Mouse (Mus musculus) limb, embryonic 14.5 days (tissue): ENCODE results near the gene Fam24a. TPM values are rescaled to one million over a fixed set of nuclear protein-coding genes. Genes with fewer than 3 reads are reported as not detected.

Source experiments
- ATAC-seq: fragments of 200-750 bp; cut with Nextera tagmentation; 2 replicates; pipeline ENCODE4 v1.8.0; 2017; ENCODE audit warnings: low read depth, moderate number of reproducible peaks, moderate TSS enrichment; ENCODE audit not compliant: low FRiP score
- DNase-seq: peaks from one replicate; pipeline ENCODE4 v3.0.0-alpha.2; 2015; ENCODE audit warnings: low spot score
- H3K27ac ChIP-seq: fragments of 300-500 bp; sonication (generic); replicated peaks from 2 replicates; pipeline ENCODE4 v1.5.1; 2014; ENCODE audit warnings: low read depth, mild to moderate bottlenecking, low read length, moderate library complexity, mixed read lengths
- H3K27me3 ChIP-seq: fragments of 300-500 bp; sonication (generic); 2 replicates; pipeline ENCODE4 v1.6.1; 2014; ENCODE audit warnings: low read length, mixed read lengths; ENCODE audit not compliant: control insufficient read depth, insufficient read depth
- H3K36me3 ChIP-seq: fragments of 300-500 bp; sonication (generic); 2 replicates; pipeline ENCODE4 v1.6.1; 2014; ENCODE audit warnings: mild to moderate bottlenecking, low read length, moderate library complexity, mixed read lengths; ENCODE audit not compliant: control insufficient read depth, insufficient read depth
- H3K4me1 ChIP-seq: fragments of 300-500 bp; sonication (generic); 2 replicates; pipeline ENCODE4 v1.6.1; 2014; ENCODE audit warnings: antibody characterized with exemption, low read length, mixed read lengths; ENCODE audit not compliant: control insufficient read depth, insufficient read depth
- H3K4me2 ChIP-seq: fragments of 300-500 bp; sonication (generic); replicated peaks from 2 replicates; pipeline ENCODE4 v1.6.1; 2014; ENCODE audit warnings: low read depth, mild to moderate bottlenecking, low read length, moderate library complexity; ENCODE audit not compliant: severe bottlenecking
- H3K4me3 ChIP-seq: fragments of 300-500 bp; sonication (generic); replicated peaks from 2 replicates; pipeline ENCODE4 v1.5.1; 2014; ENCODE audit warnings: low read length
- H3K9ac ChIP-seq: fragments of 300-500 bp; sonication (generic); 2 replicates; pipeline ENCODE4 v1.6.1; 2014; ENCODE audit warnings: mild to moderate bottlenecking, low read depth, low read length, moderate library complexity; ENCODE audit not compliant: severe bottlenecking
- H3K9me3 ChIP-seq: fragments of 300-500 bp; sonication (generic); 2 replicates; pipeline ENCODE4 v1.6.1; 2016; ENCODE audit warnings: low read length; ENCODE audit not compliant: control insufficient read depth
- POLR2A ChIP-seq: fragments of 200-500 bp; IDR thresholded peaks from 2 replicates; pipeline ENCODE4 v1.8.0; 2012; ENCODE audit warnings: inconsistent platforms, mild to moderate bottlenecking, moderate library complexity, borderline replicate concordance; ENCODE audit not compliant: insufficient read depth, insufficient read length; ENCODE audit errors: extremely low read depth
- WGBS: fragments of 180-500 bp; shearing (Covaris S2); extraction: QIAGEN DNeasy Blood & Tissue Kit; methylation state at CpG from one replicate; pipeline ENCODE4 v1.1.7; 2014; 5-methylcytosine and 5-hydroxymethylcytosine counted together
- polyA plus RNA-seq, 2 experiments: library from polyadenylated mRNA; depleted of rRNA in 1 of 2; stranded (reverse) in 1 of 2; unstranded in 1 of 2; fragments of >200 nt; fragmentation: Nextera tagmentation in 1 of 2; extraction: Ambion mirVana in 1 of 2; gene quantifications; 2 replicates each; pipeline versions ENCODE4 v1.2.1 to v1.2.3; 2012 to 2014

The Fam24a gene
- polyA plus RNA-seq (2012; rRNA removed) (not detected in 2 replicates), polyA plus RNA-seq (2014; fragmentation: Nextera tagmentation; extraction: Ambion mirVana) (0.40 TPM in 1 of 2 replicates, not detected in the other)

GRCm38 (mm10) chr7:131333564-131333963 is at the start of gene Fam24a:
TSS of gene Fam24a (plus strand) at chr7:131333864.
- WGBS: 38% methylated on average over 1 of the region's 1 CpGs
- Histone ChIP-seq H3K9me3 (no peaks in the 10 kb centered on the region), H3K9ac (no peak within 1 kb of the TSS), H3K4me1 (no peaks in the 10 kb centered on the region), H3K36me3 (no peaks in the 10 kb centered on the region), H3K27ac (no peak within 1 kb of the TSS), H3K27me3 (no peaks in the 10 kb centered on the region), H3K4me3 (no peak within 1 kb of the TSS), H3K4me2 (no peak within 1 kb of the TSS)
- ATAC-seq (no peak), DNase-seq (no peak)
- TF ChIP-seq POLR2A: no peak

GRCm38 (mm10) chr7:131297151-131297550 is 36.5 kb upstream of the Fam24a start:
- Histone ChIP-seq H3K27ac (no peak overlapping the region), H3K4me1 (no peaks in the 10 kb centered on the region), H3K9ac (no peak overlapping the region), H3K4me3 (no peak overlapping the region), H3K27me3 (no peaks in the 10 kb centered on the region), H3K4me2 (no peak overlapping the region), H3K9me3 (no peaks in the 10 kb centered on the region), H3K36me3 (no peaks in the 10 kb centered on the region)
- TF ChIP-seq POLR2A: no peak
- no peak for DNase-seq
- ATAC-seq: no peak
- WGBS: 76% methylated on average over 8 of the region's 8 CpGs

GRCm38 (mm10) chr7:131303340-131303739 is 30.3 kb upstream of the Fam24a start:
- Histone ChIP-seq H3K4me1 (no peaks in the 10 kb centered on the region), H3K9me3 (no peaks in the 10 kb centered on the region), H3K4me2 (no peak overlapping the region), H3K27ac (no peak overlapping the region), H3K27me3 (no peaks in the 10 kb centered on the region), H3K4me3 (no peak overlapping the region), H3K36me3 (no peaks in the 10 kb centered on the region), H3K9ac (no peak overlapping the region)
- no peak for DNase-seq
- ATAC-seq: no peak
- no peak for TF ChIP-seq POLR2A
- WGBS: 69% methylated on average over 8 of the region's 8 CpGs

- H3K4me3 ChIP-seq: no peak overlapping the region
- WGBS: 80% methylated on average over 5 of the region's 5 CpGs
- DNase-seq (no peak), ATAC-seq (no peak)
- H3K27ac ChIP-seq: no peak overlapping the region
- no peak for TF ChIP-seq POLR2A
- no peak overlapping the region for H3K4me2 ChIP-seq
- no peaks in the 10 kb centered on the region for H3K4me1 ChIP-seq
- H3K9ac ChIP-seq: no peak overlapping the region
- H3K9me3 ChIP-seq: no peaks in the 10 kb centered on the region
- H3K27me3 ChIP-seq: no peaks in the 10 kb centered on the region
- H3K36me3 ChIP-seq: no peaks in the 10 kb centered on the region
These were observed 26.9 kb upstream of the Fam24a start for GRCm38 (mm10) chr7:131306733-131307132.

GRCm38 (mm10) chr7:131314493-131314892 is 19.2 kb upstream of the Fam24a start:
- ATAC-seq: no peak
- WGBS: 71% methylated on average over 7 of the region's 7 CpGs
- no peak for TF ChIP-seq POLR2A
- no peaks in the 10 kb centered on the region for H3K9me3 ChIP-seq
- no peak overlapping the region for H3K27ac ChIP-seq
- H3K9ac ChIP-seq: no peak overlapping the region
- H3K4me2 ChIP-seq: no peak overlapping the region
- H3K4me3 ChIP-seq: no peak overlapping the region
- H3K4me1 ChIP-seq: no peaks in the 10 kb centered on the region
- no peak for DNase-seq
- no peaks in the 10 kb centered on the region for H3K27me3 ChIP-seq
- no peaks in the 10 kb centered on the region for H3K36me3 ChIP-seq

- Histone ChIP-seq H3K4me2 (no peak overlapping the region), H3K4me3 (no peak overlapping the region), H3K36me3 (no peaks in the 10 kb centered on the region), H3K27ac (no peak overlapping the region), H3K9me3 (no peaks in the 10 kb centered on the region), H3K4me1 (no peaks in the 10 kb centered on the region), H3K9ac (no peak overlapping the region), H3K27me3 (no peaks in the 10 kb centered on the region)
- WGBS: 68% methylated on average over 12 of the region's 12 CpGs
- ATAC-seq: no peak
- TF ChIP-seq POLR2A: no peak
- DNase-seq: no peak
These were observed 16.1 kb upstream of the Fam24a start for GRCm38 (mm10) chr7:131317587-131317986.
